ENCODE assay signal across 8 mouse cellular contexts in genomic region chr5:137349384-137350204, GRCm38 (mm10). TPM values are rescaled to one million over a fixed set of nuclear protein-coding genes. Genes with fewer than 3 reads are reported as not detected.
DNase-seq lines count a peak whose midpoint lies in the region; ATAC-seq lines count a peak whose summit lies in the region.

Gene Ephb4, plus strand, starts transcription at chr5:137350109.

- 2% methylated on average over 32 of the region's 32 CpGs for WGBS in hindbrain, embryonic 11.5 days

- H3K4me2 ChIP-seq in hindbrain, embryonic 11.5 days (replicated peaks; ENCODE audit: low read depth, low read length) = peak within 1 kb of the TSS; percentile 85

- H3K4me3 ChIP-seq in hindbrain, embryonic 11.5 days (ENCODE audit: low read depth, low read length) = peak within 1 kb of the TSS; percentile 87

- no peaks in the 10 kb centered on the region for H3K9me3 ChIP-seq in hindbrain, embryonic 11.5 days (ENCODE audit: control insufficient read depth, low read length)

- H3K27ac ChIP-seq in hindbrain, embryonic 11.5 days (ENCODE audit: low read depth, low read length) = peak within 1 kb of the TSS; percentile 79

- peaks cover 6% of the 10 kb centered on the region; the same call in 1 of the 2 replicates for H3K4me1 ChIP-seq in hindbrain, embryonic 11.5 days (replicated peaks; ENCODE audit: control insufficient read depth, insufficient read depth, low read length)

- H3K27me3 ChIP-seq in hindbrain, embryonic 11.5 days (ENCODE audit: control insufficient read depth, insufficient read depth, low read length) = no peaks in the 10 kb centered on the region

- peak; percentile 93 for ATAC-seq in hindbrain, embryonic 11.5 days (ENCODE audit: low FRiP score)

- peak; percentile 99 for DNase-seq in R1 (ENCODE audit: low read depth, low spot score)
- peak; percentile 31 to 61 for DNase-seq in cerebellum, postnatal 14 days
- DNase-seq in gastrocnemius, adult 18-20 months (ENCODE audit: low spot score) = peak; percentile 92
- peak; percentile 89 for DNase-seq in hindbrain, embryonic 11.5 days (ENCODE audit: low spot score)
- peak; percentile 63 to 75 for DNase-seq in layer of hippocampus, postnatal 10 days (ENCODE audit: low spot score in 2 of 2)
- DNase-seq in lung, postnatal 10 days = peak; percentile 99
- peak; percentile 16 to 43 for DNase-seq in right cerebral cortex, adult 2 months (ENCODE audit: low spot score in 2 of 2)
- no peak for DNase-seq in B cell, adult 2 months

- peak within 1 kb of the TSS; percentile 92 for H3K9ac ChIP-seq in hindbrain, embryonic 11.5 days (ENCODE audit: low read depth, low read length)

- H3K36me3 ChIP-seq in hindbrain, embryonic 11.5 days (ENCODE audit: control insufficient read depth, insufficient read depth, low read length) = no peaks in the 10 kb centered on the region

RNA-seq across cellular contexts. Expression of gene Ephb4, which starts in this region (rescaled TPM):
- 10 to 100 TPM in 1 of 2 experiments, 1 to 10 TPM in 1; 8.2 to 14.4 TPM for total RNA-seq in gastrocnemius, adult 18-20 months (2021)
- 21.0 and 21.3 TPM in 2 replicates for polyA plus RNA-seq in hindbrain, embryonic 11.5 days (2014; fragmentation: Nextera tagmentation; extraction: Ambion mirVana)
- 1 to 10 TPM; 8.3 to 9.3 TPM for total RNA-seq in layer of hippocampus, postnatal 10 days (2021)

Comparison
In these comparisons a context has a peak if more than half of its experiments do, and no peak if none do; other contexts are left out.
1. DNase-seq: peak in R1 (single experiment), cerebellum, postnatal 14 days (2 of 2), gastrocnemius, adult 18-20 months (single experiment), hindbrain, embryonic 11.5 days (single experiment), layer of hippocampus, postnatal 10 days (2 of 2), lung, postnatal 10 days (single experiment) and right cerebral cortex, adult 2 months (2 of 2); none in B cell, adult 2 months (0 of 2).